Mouse (Mus musculus) kidney, postnatal 10 days (tissue): Measurements from ENCODE around the gene Tut4.

Experiments
- DNase-seq: peaks from one replicate; pipeline ENCODE4 v3.0.0; 2021; ENCODE audit warnings: mixed read lengths

Gene Tut4

DNA sequence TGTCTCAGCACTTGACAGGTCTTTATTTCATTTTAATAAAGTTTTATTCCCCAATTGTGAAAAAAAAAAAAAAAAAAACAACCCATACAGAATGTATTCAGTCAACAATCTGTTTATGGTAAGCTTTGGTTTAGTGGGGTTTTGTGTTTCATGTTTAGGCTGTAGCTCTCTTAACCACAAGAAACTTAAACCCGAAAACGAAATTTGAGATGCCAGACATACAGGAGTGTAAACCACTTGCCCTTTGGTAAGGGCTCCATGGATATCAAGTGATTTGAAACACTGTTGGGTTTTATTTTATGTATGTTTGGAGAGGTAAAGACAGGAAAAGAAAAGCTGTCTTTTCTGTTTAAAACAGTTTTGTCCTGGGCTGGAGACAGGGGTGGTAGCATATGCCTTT is 80.5 kb downstream of the Tut4 start:
- no peak for DNase-seq

DNA sequence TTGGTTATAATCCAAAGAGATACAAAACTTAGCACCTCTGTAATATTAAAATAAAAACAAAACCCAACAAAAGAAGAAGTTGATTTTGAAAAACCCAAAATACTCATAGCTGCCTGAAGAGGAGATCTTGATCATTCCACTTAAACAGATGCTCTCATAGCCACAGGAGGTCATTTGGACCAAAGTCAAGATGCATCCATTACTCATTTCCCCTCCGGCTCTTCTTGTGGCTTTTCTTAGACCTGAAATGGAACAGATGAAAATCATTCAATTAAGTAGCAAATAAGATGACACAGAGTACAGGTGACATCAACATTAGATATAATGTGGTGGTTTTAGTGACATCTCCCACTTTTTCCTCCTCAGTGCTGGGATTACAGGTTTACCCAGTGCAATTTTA is 105.8 kb downstream of the Tut4 start:
- no peak for DNase-seq

- DNase-seq = no peak
These were observed 113.4 kb downstream of the Tut4 start for GRCm38 (mm10) chr4:108572644-108573043.

GRCm38 (mm10) chr4:108578840-108579742 is 119.9 kb downstream of the Tut4 start, which contains the start of the genes Prpf38a and Orc1:
TSS of gene Prpf38a (minus strand) at chr4:108579336.
TSS of gene Orc1 (plus strand) at chr4:108579423.
- DNase-seq = peak; percentile 99

DNA sequence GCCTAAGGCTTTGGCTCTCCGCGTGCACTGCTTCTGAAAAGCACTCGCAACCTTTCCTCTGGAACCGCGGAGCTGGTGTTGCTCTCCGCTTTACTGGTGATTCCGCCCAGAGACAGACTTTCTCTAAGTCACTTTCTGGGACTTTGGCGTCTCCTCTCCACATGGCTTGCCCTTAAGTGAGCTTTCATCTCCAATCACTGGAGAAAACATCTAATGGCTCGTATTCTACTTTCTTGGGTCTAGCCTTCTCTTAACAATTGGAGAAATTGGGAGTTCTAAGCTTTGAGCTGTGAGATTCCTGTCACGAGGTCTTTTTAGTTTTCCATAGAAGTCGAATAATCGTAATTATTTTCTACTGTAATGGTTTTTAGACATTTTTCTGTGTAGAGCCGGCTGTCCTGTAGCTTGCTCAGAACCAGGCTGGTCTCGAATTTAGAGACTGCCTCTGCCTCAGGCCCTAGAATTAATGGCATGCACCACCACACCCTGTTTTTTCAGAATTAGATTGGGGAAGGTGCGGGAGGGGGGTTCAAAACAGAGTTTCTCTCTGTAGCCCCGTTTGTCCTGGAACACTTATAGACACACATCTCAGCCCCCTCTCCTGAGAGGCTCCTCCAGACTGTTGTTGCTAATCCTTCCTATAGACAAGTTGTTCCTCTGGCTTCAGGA is 120.7 kb downstream of the Tut4 start:
- DNase-seq = no peak

DNA sequence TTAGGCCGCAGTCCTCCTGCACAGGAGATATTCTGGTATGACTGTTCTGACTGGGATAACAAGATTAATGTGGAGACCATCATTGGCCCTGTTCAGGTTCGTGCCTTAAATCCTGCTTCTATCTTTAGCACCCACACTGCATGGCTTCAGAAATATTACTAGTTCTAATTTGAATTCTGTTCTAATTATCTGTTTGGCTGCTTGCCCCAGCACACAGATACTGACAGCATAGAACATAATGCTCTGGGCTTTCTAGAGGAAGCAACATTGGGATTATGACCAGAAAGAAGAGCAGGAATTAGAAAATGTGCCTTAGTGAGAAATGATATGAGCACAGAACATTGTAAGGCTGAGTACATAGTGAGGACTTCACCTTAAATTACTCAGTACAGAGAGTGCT is 134.2 kb downstream of the Tut4 start:
- no peak for DNase-seq

- no peak for DNase-seq
These were observed 136.6 kb downstream of the Tut4 start for GRCm38 (mm10) chr4:108595785-108596184.

GRCm38 (mm10) chr4:108598306-108598705 is 139.1 kb downstream of the Tut4 start:
- no peak for DNase-seq

- no peak for DNase-seq
These were observed 142.6 kb downstream of the Tut4 start for GRCm38 (mm10) chr4:108601870-108602269.

- DNase-seq = no peak
These were observed 149.4 kb downstream of the Tut4 start for GRCm38 (mm10) chr4:108608651-108609050.
